Mouse (Mus musculus): ENCODE results near the gene Adamts14.

DNA sequence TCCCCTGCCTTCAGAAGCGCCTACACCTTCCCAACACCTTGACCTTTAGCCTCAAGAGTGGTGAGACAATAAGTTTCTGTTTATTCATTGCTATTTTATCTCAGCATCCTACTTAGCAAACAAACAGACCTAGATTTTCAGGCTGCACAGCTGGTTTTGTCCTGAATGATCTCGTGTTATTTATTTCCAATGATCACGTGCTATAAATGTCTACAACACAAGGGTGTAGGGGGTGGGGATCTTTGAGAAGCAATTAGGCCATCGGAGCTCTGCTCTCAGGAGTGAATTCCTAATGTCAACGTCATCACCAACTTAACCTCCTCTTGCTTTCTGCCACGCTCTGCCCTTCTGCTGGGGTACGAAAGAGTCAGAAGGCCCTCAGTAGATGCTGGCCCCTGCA, 113.1 kb downstream of the Adamts14 start:
- TF ChIP-seq CTCF (IDR thresholded peaks at IDR 0.05; ENCODE audit: low read depth) (no peak), EP300 (IDR thresholded peaks at IDR 0.05; ENCODE audit: low read depth) (no peak)

All from liver, embryonic 14.5 days (tissue).